Mouse (Mus musculus): ENCODE measurements around the gene Adcy6.

Gene Adcy6

DNA sequence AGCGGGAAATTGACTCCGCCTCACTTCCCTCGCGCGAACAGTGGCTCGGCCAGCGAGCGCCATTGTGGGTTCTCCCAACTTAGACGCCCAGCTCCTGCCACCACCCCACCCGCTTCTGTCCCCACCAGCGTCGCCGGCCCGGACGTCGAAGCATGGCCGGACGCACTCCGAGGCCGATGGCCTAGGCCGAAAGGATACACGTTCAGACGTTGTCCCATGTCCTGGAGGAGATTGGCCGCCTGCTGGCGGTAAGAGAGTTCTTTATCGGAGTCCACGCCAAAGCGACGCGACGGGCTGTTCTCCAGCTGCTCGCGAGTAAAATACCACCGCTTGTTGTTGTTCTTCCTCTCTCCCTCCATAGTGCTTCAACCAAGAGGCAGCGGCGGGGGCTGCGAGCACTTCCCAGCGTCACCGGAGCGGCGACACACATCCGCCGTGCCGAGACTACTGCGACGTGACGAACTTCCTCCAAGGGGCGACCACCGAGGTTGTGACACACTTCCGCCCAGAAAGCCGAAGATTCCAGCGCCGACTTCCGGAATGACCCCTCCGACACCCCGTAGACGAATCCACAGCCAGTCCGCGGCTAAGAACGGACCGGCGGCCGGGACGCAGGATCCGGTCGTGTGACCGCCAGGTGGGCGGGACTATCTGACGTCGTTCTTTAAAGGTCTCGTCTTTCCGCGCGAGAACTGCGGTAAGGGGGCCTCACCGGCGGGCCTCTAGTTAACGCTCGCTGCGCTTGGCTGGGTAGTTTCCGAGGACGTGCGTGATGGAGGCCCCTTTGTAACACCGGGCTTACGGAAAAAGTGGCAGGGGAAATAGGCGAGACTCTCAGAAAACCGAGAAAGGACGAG, 42.4 kb downstream of the Adcy6 start:
- DNase-seq (ENCODE audit: low read depth, low spot score): peak; percentile 98

DNA sequence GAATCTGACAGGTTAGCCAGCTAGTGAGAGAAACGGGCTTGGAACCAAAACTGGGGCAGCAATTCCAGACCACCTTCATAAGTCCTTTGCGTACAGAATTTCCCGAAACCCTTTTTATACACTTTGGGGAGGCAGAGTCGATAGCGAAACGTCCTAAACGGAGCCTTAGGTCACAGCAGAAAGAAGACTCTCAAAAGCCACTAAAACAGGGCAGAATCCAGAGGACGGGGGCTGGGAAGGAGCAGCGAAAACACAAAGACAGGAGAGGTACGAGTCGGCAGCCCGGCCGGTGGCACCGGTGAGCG, 43.0 kb downstream of the Adcy6 start:
- DNase-seq (ENCODE audit: low read depth, low spot score): no peak

DNA sequence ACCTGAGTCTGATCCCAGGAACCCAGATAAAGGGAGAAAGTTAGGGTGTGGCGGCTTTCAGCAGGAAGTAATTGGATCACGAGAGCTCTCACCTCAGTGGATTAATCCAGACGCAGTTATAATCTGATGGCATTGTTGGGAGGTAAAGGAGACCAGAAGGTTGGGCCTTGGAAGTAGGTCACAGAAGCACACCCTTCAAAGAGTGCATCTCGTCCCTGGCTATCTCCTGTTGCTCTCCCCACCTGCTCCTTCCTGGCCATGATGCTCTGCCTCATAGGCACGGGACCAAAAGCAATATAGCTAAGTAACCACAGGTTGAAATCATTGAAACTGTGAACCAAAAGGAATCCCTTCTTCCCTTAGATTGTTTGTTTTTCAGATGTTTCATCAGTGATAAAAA, 52.7 kb downstream of the Adcy6 start:
- DNase-seq (ENCODE audit: low read depth, low spot score): no peak

DNA sequence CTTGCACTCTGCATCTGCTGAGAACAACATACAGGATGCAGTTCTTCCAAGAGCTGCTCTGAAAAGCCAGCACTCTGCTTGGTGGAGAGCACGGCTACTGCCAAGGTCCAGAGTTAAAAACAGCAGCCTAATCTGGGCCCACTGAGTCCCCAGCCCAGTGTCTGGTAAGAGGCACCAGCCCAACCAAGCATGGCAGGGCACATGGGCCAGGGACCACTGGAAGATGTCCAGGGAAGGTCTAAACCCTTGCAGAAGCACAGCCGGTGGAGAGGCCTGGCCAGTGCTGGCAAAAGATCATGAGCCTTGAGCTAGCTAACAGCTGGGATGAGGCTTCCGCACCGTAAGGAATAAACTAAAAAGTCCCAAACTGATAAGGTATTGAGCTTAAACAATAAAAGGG, 54.0 kb downstream of the Adcy6 start:
- DNase-seq (ENCODE audit: low read depth, low spot score): no peak

DNA sequence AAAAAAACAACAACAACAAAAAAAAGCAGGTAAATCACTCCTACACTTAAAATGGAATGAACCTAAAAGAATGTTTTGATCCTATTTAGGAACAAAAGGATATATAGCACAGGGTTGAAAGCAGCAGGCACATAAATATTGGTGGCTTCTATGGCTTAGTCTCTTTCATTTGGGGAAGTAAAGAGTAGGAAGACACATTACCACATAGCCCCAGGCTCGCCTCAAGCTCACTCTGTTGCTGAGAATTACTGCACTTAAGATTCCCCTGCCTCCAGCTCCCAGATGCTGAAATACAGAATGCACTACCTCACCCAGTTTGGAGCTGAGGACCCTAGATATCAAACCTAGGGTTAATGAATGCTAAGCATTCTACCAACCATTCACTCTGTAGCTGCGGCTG, 57.1 kb downstream of the Adcy6 start:
- DNase-seq (ENCODE audit: low read depth, low spot score): no peak

DNA sequence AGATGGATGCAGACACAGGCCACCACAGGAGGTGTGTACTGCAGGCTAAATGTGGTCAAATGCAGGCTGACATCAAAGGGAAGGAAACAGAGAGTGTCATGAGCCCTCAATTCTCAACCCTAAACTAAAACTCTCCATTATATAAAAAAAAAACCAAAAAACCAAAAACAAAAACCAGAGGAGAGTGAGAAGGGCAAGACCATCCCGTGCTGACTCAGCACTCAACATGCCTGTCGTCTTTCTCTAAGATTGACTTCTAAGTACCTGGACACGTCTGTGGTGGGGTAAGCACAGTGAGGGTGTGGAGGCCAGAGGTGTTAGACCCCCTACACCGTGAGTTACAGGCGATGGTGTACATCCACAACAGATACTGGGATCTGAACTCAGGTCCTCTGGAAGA, 63.0 kb downstream of the Adcy6 start:
- DNase-seq (ENCODE audit: low read depth, low spot score): no peak

DNA sequence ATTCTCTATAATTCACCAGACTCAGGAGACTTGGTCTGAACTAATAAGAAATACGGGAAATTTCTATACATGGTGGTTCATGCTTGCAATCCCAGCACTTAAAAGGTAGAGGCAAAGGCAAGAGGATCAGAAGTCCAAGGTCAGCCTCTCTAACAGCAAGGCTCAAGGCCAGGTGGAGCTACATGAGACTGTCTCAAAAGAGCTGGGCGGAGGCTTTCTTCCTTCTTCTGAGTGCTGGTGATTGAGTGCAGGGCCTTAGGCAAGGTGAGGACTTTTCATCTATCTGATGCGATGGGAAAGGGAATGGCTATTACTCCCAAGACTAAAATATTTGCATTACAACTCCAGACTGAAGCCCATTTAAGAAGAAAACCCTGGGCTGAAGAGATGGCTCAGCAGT, 64.7 kb downstream of the Adcy6 start:
- no peak for DNase-seq (ENCODE audit: low read depth, low spot score)

DNA sequence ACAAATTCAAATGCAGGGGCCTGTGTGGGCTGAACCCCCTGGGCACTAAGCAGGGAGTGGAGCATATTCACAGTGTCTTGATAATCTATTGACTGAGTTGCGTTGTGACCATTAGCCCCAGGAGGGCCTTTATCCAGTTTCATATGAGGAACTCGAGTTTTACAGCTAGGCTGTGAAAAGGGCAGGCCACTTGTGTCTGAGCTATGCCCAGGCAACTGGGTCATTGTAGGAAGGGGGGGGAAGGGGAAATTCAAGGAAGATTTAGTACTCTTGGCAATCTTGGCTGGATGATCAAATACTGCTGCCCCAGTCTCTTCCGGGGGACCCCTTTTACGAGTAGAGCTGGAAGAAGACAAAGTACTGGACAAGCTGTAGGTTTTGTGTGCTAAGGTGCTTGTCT, 66.5 kb downstream of the Adcy6 start:
- DNase-seq (ENCODE audit: low read depth, low spot score): no peak

DNA sequence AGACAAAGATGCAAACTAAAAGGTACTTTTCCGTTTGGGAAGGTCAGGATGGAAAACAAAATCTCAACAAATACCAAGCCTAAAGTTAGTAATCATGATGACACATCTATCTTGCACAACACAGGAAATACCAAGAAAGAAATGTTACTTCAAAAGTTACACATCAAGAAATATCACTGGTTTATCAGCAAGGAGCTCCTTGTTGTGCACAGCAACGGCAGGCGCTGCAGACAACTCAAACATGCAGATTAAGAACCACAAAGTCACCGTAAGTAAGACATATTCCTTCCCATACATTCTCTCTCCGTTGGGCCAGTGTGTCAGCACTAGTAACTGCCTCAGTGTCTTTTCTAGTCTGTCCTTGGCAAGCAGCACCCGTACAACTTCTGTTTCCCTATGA, 68.8 kb downstream of the Adcy6 start:
- no peak for DNase-seq (ENCODE audit: low read depth, low spot score)

Measured in retina, postnatal 7 days (tissue).